Mouse (Mus musculus) ES-E14 (cell line): ENCODE results near the gene Zfhx3. TPM values are rescaled to one million over a fixed set of nuclear protein-coding genes. Genes with fewer than 3 reads are reported as not detected.

Source experiments
- DNase-seq: peaks from one replicate; pipeline ENCODE4 v3.0.0-alpha.2; 2013; ENCODE audit warnings: low read depth, low spot score
- H3K27ac ChIP-seq: 2 replicates; pipeline ENCODE4 v1.5.1; 2012; ENCODE audit warnings: low read depth, mild to moderate bottlenecking, low read length, moderate library complexity, mixed read lengths; ENCODE audit not compliant: poor library complexity, insufficient read depth, severe bottlenecking
- H3K36me3 ChIP-seq: 2 replicates; pipeline ENCODE4 v1.6.1; 2012; ENCODE audit warnings: mild to moderate bottlenecking, low read length, moderate library complexity, mixed read lengths; ENCODE audit not compliant: control insufficient read depth, poor library complexity, insufficient read depth, severe bottlenecking
- H3K4me1 ChIP-seq, 2 experiments: fragments of 150-350 bp in 1 of 2; sonication (generic) in 1 of 2; 2 replicates each; pipeline ENCODE4 v1.6.1; 2012; ENCODE audit warnings: low read length in 2 of 2, mild to moderate bottlenecking in 1 of 2, mixed read lengths in 1 of 2; ENCODE audit not compliant: control insufficient read depth in 2 of 2, insufficient read depth in 2 of 2, poor library complexity in 1 of 2
- H3K4me3 ChIP-seq, 2 experiments: fragments of 150-350 bp in 1 of 2; sonication (generic) in 1 of 2; 2 replicates each; pipeline ENCODE4 v1.5.1; 2012; ENCODE audit warnings: low read length in 2 of 2, low read depth in 1 of 2, mild to moderate bottlenecking in 1 of 2, mixed read lengths in 1 of 2; ENCODE audit not compliant: insufficient read depth in 1 of 2, poor library complexity in 1 of 2, severe bottlenecking in 1 of 2
- H3K9ac ChIP-seq: 2 replicates; pipeline ENCODE4 v1.6.1; 2012; ENCODE audit warnings: low read depth, mild to moderate bottlenecking, low read length, mixed read lengths; ENCODE audit not compliant: poor library complexity, insufficient read depth, severe bottlenecking
- H3K9me3 ChIP-seq: fragments of 150-350 bp; sonication (generic); 2 replicates; pipeline ENCODE4 v1.6.1; 2012; ENCODE audit warnings: low read depth, mild to moderate bottlenecking, low read length; ENCODE audit not compliant: control insufficient read depth, insufficient read depth
- CHD2 ChIP-seq: IDR thresholded peaks from 2 replicates; pipeline ENCODE4 v1.6.1; 2014; ENCODE audit warnings: mild to moderate bottlenecking, low read depth, low read length, inconsistent platforms
- HCFC1 ChIP-seq: IDR thresholded peaks from 2 replicates; pipeline ENCODE4 v1.6.1; 2012; ENCODE audit warnings: low read length, inconsistent platforms, borderline replicate concordance; ENCODE audit not compliant: insufficient read depth
- MAFK ChIP-seq: IDR thresholded peaks from 2 replicates; pipeline ENCODE4 v1.6.1; 2014; ENCODE audit warnings: mild to moderate bottlenecking, low read depth, low read length, inconsistent platforms; ENCODE audit not compliant: insufficient read depth
- ZC3H11A ChIP-seq: IDR thresholded peaks from 2 replicates; pipeline ENCODE4 v1.6.1; 2012; ENCODE audit warnings: low read depth, mild to moderate bottlenecking, inconsistent platforms, low read length, borderline replicate concordance
- ZNF384 ChIP-seq: IDR thresholded peaks from 2 replicates; pipeline ENCODE4 v1.6.1; 2012; ENCODE audit warnings: low read depth, low read length, inconsistent platforms
- in situ Hi-C, 2 experiments: fragments of 600-800 bp; cut with MboI; formaldehyde crosslinking; loops; one replicate each; pipeline ENCODE4 v1.15.1; 2025; ENCODE audit warnings: low sequenced_read_pairs in 2 of 2, inconsistent platforms in 1 of 2; ENCODE audit not compliant: unreplicated experiment in 2 of 2
- total RNA-seq: library from RNA; depleted of rRNA; stranded (reverse); fragments of 300-350 nt; gene quantifications from 2 replicates; pipeline ENCODE4 v1.2.3, GENCODE M21; 2012

Zfhx3 gene
- total RNA-seq, 1 experiment = 8.8 TPM

- H3K4me3 ChIP-seq = no peak overlapping the region
- no peak for DNase-seq
- no peaks in the 10 kb centered on the region for H3K36me3 ChIP-seq
- no peak for TF ChIP-seq ZC3H11A
- TF ChIP-seq HCFC1 = no peak
- no peak for TF ChIP-seq CHD2
- TF ChIP-seq MAFK = no peak
- no peak for TF ChIP-seq ZNF384
- H3K4me1 ChIP-seq = peaks cover 0 to 3% of the 10 kb centered on the region in 2 experiments; a peak in 1 of 4 replicates
- in situ Hi-C loops = no loop called here
- H3K9ac ChIP-seq = no peak overlapping the region
- H3K27ac ChIP-seq = no peak overlapping the region
- no peaks in the 10 kb centered on the region for H3K9me3 ChIP-seq
These were observed 927.9 kb downstream of the Zfhx3 start for GRCm38 (mm10) chr8:108870371-108870770.

DNA sequence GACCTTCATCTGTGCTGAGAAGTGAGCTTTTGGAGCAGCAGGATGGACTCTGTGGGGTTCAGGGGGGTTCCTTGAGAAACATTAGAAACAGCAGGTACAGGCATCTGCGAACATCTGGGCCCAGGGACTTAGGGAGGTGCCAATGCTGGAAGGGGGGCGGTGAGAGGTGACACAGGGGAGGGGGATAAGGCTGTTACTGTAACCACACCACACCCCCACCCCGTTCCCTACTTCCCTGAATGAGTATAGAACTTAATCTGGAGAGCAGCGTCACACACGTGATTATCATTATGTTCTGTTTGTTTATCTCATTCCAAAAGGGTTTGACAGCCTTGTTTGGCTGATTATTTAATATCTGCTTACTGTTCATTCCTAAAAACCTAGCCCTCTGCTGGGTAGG, 933.3 kb downstream of the Zfhx3 start:
- peaks cover 2% of the 10 kb centered on the region; the same call in 1 of the 2 replicates for H3K36me3 ChIP-seq
- in situ Hi-C loops = no loop called here
- no peak overlapping the region for H3K4me3 ChIP-seq
- 0 out of 4 replicates have a peak, but pooled peaks cover 0 to 2% of the 10 kb centered on the region in 2 experiments for H3K4me1 ChIP-seq
- H3K9me3 ChIP-seq = no peaks in the 10 kb centered on the region
- no peak for TF ChIP-seq CHD2
- TF ChIP-seq ZC3H11A = no peak
- no peak for TF ChIP-seq HCFC1
- no peak for TF ChIP-seq ZNF384
- TF ChIP-seq MAFK = no peak
- H3K27ac ChIP-seq = no peak overlapping the region
- no peak for DNase-seq
- no peak overlapping the region for H3K9ac ChIP-seq

DNA sequence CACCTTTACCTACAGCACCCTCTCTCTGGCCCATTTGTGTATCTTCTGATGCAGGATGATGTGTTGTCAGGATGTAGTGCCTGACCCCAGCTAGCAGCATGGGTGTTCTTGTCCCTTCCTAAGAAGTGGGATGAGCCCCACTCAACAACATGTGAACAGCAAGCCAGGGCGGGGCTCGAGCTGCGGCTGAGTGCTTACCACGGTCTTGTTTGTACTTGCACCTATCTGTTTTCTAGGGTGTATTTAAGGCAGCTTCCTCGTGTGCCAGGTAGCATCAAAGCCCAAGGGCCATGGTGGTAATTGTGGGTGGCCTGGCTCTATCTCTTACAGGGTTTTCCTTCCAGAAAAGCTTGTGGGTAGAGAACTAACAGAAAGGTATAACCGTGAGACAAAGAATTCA, 937.7 kb downstream of the Zfhx3 start:
- Histone ChIP-seq H3K27ac (no peak overlapping the region), H3K9ac (no peak overlapping the region), H3K4me3 (no peak overlapping the region), H3K4me1 (peaks cover 0 to 4% of the 10 kb centered on the region in 2 experiments; a peak in 1 of 4 replicates), H3K36me3 (peaks cover 4% of the 10 kb centered on the region; the same call in 1 of the 2 replicates), H3K9me3 (no peaks in the 10 kb centered on the region)
- TF ChIP-seq ZNF384 (no peak), ZC3H11A (no peak), HCFC1 (no peak), MAFK (no peak), CHD2 (no peak)
- in situ Hi-C loops = no loop called here
- DNase-seq = no peak

GRCm38 (mm10) chr8:108881336-108881735, 938.9 kb downstream of the Zfhx3 start:
- H3K4me3 ChIP-seq = no peak overlapping the region
- TF ChIP-seq HCFC1 (no peak), ZC3H11A (no peak), CHD2 (no peak), ZNF384 (no peak), MAFK (no peak)
- in situ Hi-C loops = no loop called here

GRCm38 (mm10) chr8:108882073-108882472, 939.6 kb downstream of the Zfhx3 start:
- in situ Hi-C loops = no loop called here
- Histone ChIP-seq H3K36me3 (peaks cover 4% of the 10 kb centered on the region; the same call in 1 of the 2 replicates), H3K4me1 (peaks cover 0 to 8% of the 10 kb centered on the region in 2 experiments; a peak in 1 of 4 replicates)

More at GRCm38 (mm10) chr8:108881336-108881735, 938.9 kb downstream of the Zfhx3 start:
- Histone ChIP-seq H3K36me3 (peaks cover 4% of the 10 kb centered on the region; the same call in 1 of the 2 replicates), H3K4me1 (peaks cover 0 to 4% of the 10 kb centered on the region in 2 experiments; a peak in 1 of 4 replicates), H3K27ac (no peak overlapping the region), H3K9ac (no peak overlapping the region), H3K9me3 (no peaks in the 10 kb centered on the region)
- DNase-seq = no peak

More at GRCm38 (mm10) chr8:108882073-108882472, 939.6 kb downstream of the Zfhx3 start:
- no peak overlapping the region for H3K4me3 ChIP-seq
- no peak overlapping the region for H3K27ac ChIP-seq
- H3K9ac ChIP-seq = no peak overlapping the region
- no peaks in the 10 kb centered on the region for H3K9me3 ChIP-seq
- DNase-seq = no peak
- TF ChIP-seq MAFK (no peak), ZNF384 (no peak), ZC3H11A (no peak), CHD2 (no peak), HCFC1 (no peak)
